Mouse (Mus musculus) forebrain, postnatal 0 days (tissue): Measurements from ENCODE around the gene Rbm25. TPM values are rescaled to one million over a fixed set of nuclear protein-coding genes. Genes with fewer than 3 reads are reported as not detected.
A peak's percentile ranks its signal among the peaks of the same experiment; 100 is the strongest.
"Not testable (repeated sequence)": the region's sequence is repeated elsewhere in the genome, so short reads cannot be mapped to it uniquely, and the experiment has no call there.

Source experiments
- ATAC-seq: fragments of 200-750 bp; cut with Nextera tagmentation; 2 replicates; pipeline ENCODE4 v1.8.0; 2017; ENCODE audit warnings: mild to moderate bottlenecking, moderate library complexity
- DNase-seq: peaks from one replicate; pipeline ENCODE4 v3.0.0-alpha.2; 2015
- H3K27ac ChIP-seq: fragments of 300-500 bp; sonication (generic); 2 replicates; pipeline ENCODE4 v1.5.1; 2014; ENCODE audit warnings: low read depth, mild to moderate bottlenecking, antibody characterized with exemption, low read length, moderate library complexity, mixed read lengths
- H3K27me3 ChIP-seq: fragments of 300-500 bp; sonication (generic); 2 replicates; pipeline ENCODE4 v1.6.1; 2014; ENCODE audit warnings: mild to moderate bottlenecking, low read length, mixed read lengths; ENCODE audit not compliant: insufficient read depth
- H3K36me3 ChIP-seq: fragments of 300-500 bp; sonication (generic); 2 replicates; pipeline ENCODE4 v1.6.1; 2014; ENCODE audit warnings: mild to moderate bottlenecking, moderate library complexity; ENCODE audit not compliant: insufficient read depth
- H3K4me1 ChIP-seq: fragments of 300-500 bp; sonication (generic); 2 replicates; pipeline ENCODE4 v1.6.1; 2014; ENCODE audit warnings: antibody characterized with exemption; ENCODE audit not compliant: insufficient read depth
- H3K4me2 ChIP-seq: fragments of 300-500 bp; sonication (generic); 2 replicates; pipeline ENCODE4 v1.6.1; 2014; ENCODE audit warnings: low read depth, mild to moderate bottlenecking, moderate library complexity
- H3K4me3 ChIP-seq: fragments of 300-500 bp; sonication (generic); 2 replicates; pipeline ENCODE4 v1.5.1; 2014; ENCODE audit warnings: low read depth, low read length, mixed read lengths
- H3K9ac ChIP-seq: fragments of 300-500 bp; sonication (generic); 2 replicates; pipeline ENCODE4 v1.6.1; 2014; ENCODE audit warnings: mild to moderate bottlenecking
- H3K9me3 ChIP-seq: fragments of 300-500 bp; sonication (generic); 2 replicates; pipeline ENCODE4 v1.6.1; 2016; ENCODE audit warnings: low read length
- CTCF ChIP-seq: sonication (generic); IDR thresholded peaks from 2 replicates; pipeline ENCODE4 v1.5.1; 2016; ENCODE audit warnings: antibody characterized with exemption, control low read depth, low read depth
- WGBS: fragments of 180-500 bp; shearing (Covaris S2); extraction: QIAGEN DNeasy Blood & Tissue Kit; methylation state at CpG from one replicate; pipeline ENCODE4 v1.1.7; 2014; 5-methylcytosine and 5-hydroxymethylcytosine counted together
- polyA plus RNA-seq: library from polyadenylated mRNA; unstranded; fragments of >200 nt; fragmentation: Nextera tagmentation; extraction: Ambion mirVana; gene quantifications from 2 replicates; pipeline ENCODE4 v1.2.1, GENCODE M21; 2015
- total RNA-seq: library from RNA; depleted of rRNA; stranded (reverse); fragments of >200 nt; gene quantifications from 2 replicates; pipeline ENCODE4 v1.2.3, GENCODE M21; 2014

Gene Rbm25
- total and polyA plus RNA-seq, 2 experiments from 2014 or later, result 116 to 227 TPM

DNA sequence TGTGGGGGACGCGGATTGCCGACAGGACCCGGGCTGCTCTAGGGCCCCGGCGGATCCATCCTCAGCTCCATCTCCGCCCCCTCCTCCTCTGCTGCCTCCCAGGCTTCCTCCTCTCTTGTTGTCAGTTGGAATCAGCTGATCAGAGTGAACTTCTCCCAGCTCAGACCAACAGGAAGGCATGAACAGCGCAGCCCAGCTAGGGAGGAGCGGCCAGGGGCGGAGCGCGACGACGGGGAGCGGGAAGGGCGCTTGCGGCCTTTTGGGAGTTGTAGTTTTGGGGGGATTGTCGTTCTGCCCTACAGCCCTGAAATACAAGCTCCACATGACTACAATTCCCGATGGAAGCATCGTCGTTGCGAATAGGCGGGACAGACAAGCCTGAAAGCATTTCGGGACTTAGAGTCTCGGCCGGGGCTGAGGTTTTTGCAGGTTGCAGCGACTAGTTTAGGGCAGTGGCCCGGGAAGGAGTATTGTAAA is 34.0 kb upstream of the Rbm25 start, which contains the start of gene Zfyve1:
TSS of gene Zfyve1 (minus strand) at position 198 of the 477 bp plus-strand sequence.
- peaks cover 18% of the 10 kb centered on the region for H3K36me3 ChIP-seq
- ATAC-seq, result peak; percentile 100
- no peak for TF ChIP-seq CTCF
- H3K27me3 ChIP-seq, result no peaks in the 10 kb centered on the region
- H3K4me1 ChIP-seq, result peaks cover 15% of the 10 kb centered on the region
- H3K9ac ChIP-seq, result peak within 1 kb of the TSS; percentile 98
- H3K4me2 ChIP-seq, result peak within 1 kb of the TSS; percentile 56
- peak within 1 kb of the TSS; percentile 83 for H3K4me3 ChIP-seq
- H3K27ac ChIP-seq, result peak within 1 kb of the TSS; percentile 97
- WGBS, result 1% methylated on average over 28 of the region's 28 CpGs
- H3K9me3 ChIP-seq, result no peaks in the 10 kb centered on the region
- DNase-seq, result peak; percentile 97

DNA sequence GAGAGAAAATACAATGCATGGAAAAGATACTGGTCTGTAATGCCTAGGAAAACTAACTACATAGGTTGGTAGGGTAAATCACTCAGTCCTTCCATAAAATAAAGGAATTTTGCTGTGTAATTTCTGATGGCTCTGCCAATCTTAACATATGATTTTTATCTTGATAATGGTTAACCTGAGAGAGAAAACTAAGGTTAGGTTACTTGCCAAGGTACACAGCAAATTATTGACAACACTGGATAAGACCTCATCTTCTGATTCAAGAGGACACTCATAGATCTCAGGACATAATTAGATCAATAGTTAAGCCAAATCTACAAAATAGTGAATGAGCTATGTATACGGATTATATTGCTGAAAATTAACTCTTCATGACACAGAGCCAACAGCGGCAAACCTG is 33.2 kb upstream of the Rbm25 start:
- H3K27ac ChIP-seq, result no peak overlapping the region
- no peak for TF ChIP-seq CTCF
- H3K4me3 ChIP-seq, result no peak overlapping the region
- no peak for ATAC-seq
- peaks cover 17% of the 10 kb centered on the region for H3K36me3 ChIP-seq
- H3K4me1 ChIP-seq, result peaks cover 15% of the 10 kb centered on the region
- no peak overlapping the region for H3K9ac ChIP-seq
- 81% methylated on average over 2 of the region's 2 CpGs for WGBS
- no peak for DNase-seq
- no peak overlapping the region for H3K4me2 ChIP-seq
- no peaks in the 10 kb centered on the region for H3K27me3 ChIP-seq
- H3K9me3 ChIP-seq, result no peaks in the 10 kb centered on the region

DNA sequence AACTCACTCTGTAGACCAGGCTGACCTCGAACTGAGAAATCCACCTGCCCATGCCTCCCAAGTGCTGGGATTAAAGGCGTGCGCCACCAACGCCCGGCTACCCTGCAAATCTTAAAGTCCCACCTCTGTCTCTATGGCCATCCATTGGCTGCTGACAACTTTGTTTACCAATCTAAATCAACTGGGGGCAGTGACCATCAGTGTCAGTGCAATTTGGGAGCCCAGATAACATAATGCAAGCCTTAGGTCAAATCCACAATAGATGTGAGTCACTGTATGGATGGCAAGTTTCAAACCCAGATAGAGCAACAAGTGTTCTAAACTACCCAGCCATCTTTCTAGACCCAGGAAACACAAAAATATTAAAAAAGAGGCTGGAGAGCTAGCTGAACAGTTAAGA is 28.8 kb upstream of the Rbm25 start:
- no peak for DNase-seq
- Histone ChIP-seq H3K27me3 (no peaks in the 10 kb centered on the region), H3K4me3 (no peak overlapping the region), H3K4me2 (no peak overlapping the region), H3K36me3 (no peaks in the 10 kb centered on the region), H3K9ac (no peak overlapping the region), H3K9me3 (no peaks in the 10 kb centered on the region), H3K4me1 (no peaks in the 10 kb centered on the region), H3K27ac (no peak overlapping the region)
- TF ChIP-seq CTCF, result no peak
- ATAC-seq, result no peak
- 89% methylated on average over 5 of the region's 5 CpGs for WGBS

DNA sequence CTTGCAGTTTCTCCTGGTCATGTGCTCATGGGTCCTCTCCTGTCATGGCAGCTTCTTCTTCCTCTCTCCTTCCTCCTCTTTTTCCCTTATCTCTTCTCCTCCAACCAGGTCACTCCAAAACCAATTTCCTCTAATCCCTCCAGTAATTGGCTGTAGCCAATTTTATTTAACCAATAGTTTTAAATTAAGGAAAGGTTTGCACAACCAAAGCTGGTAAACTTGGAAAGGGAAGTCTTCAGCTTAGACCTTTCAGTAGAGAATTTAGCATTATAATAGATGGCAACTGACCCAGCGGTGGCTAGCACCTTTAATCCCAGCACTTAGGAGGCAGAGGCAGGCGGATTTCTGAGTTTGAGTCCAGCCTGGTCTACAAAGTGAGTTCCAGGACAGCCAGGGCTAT is 24.6 kb upstream of the Rbm25 start:
- H3K36me3 ChIP-seq, H3K4me1 ChIP-seq, ATAC-seq, H3K4me2 ChIP-seq, H3K27me3 ChIP-seq, H3K9me3 ChIP-seq, H3K4me3 ChIP-seq, DNase-seq, H3K9ac ChIP-seq, H3K27ac ChIP-seq: not testable (repeated sequence)
- 87% methylated on average over 2 of the region's 2 CpGs for WGBS

DNA sequence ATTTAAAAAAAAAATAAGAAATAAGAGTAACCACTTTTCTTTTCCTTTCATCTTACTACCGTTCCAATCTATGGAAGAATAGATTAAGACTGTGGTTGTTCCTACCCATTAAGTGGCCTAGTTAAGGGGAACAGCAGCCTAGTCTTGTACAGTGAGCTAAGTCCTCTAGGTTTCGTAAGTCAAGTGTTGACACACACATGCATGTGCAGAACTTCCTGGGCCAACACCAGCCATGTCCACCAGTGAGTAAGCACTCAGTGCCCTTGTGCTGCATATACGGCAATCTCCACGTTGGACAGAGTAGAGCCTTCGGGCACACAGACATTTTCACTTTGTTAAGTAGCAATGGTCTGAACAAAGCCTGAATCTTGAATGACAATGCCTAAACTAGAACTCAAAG is 13.8 kb upstream of the Rbm25 start:
- Histone ChIP-seq H3K27me3 (no peaks in the 10 kb centered on the region), H3K9ac (no peak overlapping the region), H3K9me3 (no peaks in the 10 kb centered on the region), H3K4me3 (no peak overlapping the region), H3K36me3 (no peaks in the 10 kb centered on the region), H3K27ac (no peak overlapping the region), H3K4me2 (no peak overlapping the region), H3K4me1 (no peaks in the 10 kb centered on the region)
- no peak for ATAC-seq
- TF ChIP-seq CTCF, result no peak
- 97% methylated on average over 5 of the region's 5 CpGs for WGBS
- no peak for DNase-seq

DNA sequence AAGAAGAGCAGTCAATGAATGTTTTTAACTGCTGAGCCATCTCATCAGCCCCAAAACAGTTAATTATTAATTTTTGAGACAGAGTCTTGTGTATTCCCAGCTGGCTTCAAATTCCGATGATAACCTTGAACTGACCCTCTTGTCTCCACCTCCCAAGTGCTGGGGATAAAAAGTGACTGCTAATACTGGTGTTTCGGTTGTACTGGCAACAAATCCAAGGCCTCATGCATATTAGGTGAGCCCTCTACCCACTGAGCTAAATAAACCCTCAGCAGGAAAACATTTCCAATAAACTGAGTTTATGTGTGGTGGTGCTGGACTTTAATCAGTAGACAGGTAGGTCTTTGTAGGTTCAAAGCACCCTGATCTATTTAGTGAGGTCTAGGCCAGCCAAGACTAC is 12.1 kb upstream of the Rbm25 start:
- Histone ChIP-seq H3K36me3 (no peaks in the 10 kb centered on the region), H3K9ac (no peak overlapping the region), H3K27me3 (no peaks in the 10 kb centered on the region), H3K27ac (no peak overlapping the region), H3K4me3 (no peak overlapping the region), H3K4me1 (no peaks in the 10 kb centered on the region), H3K9me3 (no peaks in the 10 kb centered on the region), H3K4me2 (no peak overlapping the region)
- TF ChIP-seq CTCF, result no peak
- WGBS, result 82% methylated on average over 2 of the region's 2 CpGs
- ATAC-seq (no peak), DNase-seq (no peak)

DNA sequence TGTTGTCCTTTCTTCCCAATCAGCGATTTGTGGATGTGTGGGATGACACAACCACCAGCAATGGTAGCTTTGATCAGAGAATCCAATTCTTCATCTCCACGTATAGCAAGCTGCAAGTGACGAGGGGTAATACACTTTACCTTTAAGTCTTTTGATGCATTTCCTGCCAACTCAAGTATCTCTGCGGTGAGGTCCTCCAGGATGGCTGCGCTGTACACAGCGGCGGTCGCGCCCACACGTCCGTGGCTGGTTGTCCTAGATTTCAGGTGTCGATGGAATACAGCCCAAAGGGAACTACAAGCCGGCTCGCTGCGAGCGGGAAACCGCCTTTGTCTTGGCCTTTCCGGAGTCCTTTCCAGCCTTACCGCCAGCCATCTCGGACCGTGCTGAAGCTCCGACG is 10.3 kb upstream of the Rbm25 start:
- H3K4me3 ChIP-seq, H3K4me2 ChIP-seq, ATAC-seq, H3K27ac ChIP-seq, DNase-seq, H3K36me3 ChIP-seq, H3K27me3 ChIP-seq, H3K9ac ChIP-seq, H3K9me3 ChIP-seq, H3K4me1 ChIP-seq: not testable (repeated sequence)
- WGBS, result 64% methylated on average over 23 of the region's 23 CpGs
